Mouse (Mus musculus): ENCODE measurements around the gene Btg4. TPM values are rescaled to one million over a fixed set of nuclear protein-coding genes. Genes with fewer than 3 reads are reported as not detected.
A peak's percentile ranks its signal among the peaks of the same experiment; 100 is the strongest.

The Btg4 gene
- polyA plus RNA-seq, 1 experiment from 2014 or later, result not detected

DNA sequence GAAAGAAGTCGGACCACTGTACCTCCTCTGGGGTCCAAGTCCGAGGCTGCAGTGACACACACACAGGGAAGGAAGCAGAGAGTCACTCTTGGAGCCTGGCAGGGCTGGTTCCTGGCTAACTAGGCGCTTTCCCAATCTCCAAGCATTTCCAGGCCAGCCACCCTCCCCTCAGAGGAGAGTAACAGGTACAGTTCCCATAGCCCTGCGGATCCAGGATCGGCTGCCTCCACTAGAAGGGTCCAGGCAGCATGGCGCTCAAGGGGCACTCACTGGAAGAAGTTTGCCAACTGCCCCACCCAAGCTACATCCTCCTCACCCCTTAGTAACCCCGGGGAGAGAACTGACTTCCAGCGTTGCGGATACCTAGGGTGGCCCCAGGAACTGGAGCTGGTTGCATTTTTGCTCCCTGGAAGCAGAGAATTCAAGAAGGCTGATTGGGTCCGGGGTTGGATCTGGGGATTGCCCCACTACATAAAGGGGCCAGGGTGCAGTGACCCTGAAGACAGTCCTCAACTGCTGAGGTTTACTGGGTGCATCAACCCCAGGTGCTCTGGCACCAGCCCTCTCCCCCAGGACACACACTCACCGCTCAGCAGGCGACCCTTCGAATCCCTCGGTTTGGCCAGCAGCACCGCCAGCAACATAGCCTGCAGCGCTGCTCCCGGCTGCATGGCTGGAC is 15.7 kb downstream of the Btg4 start:
- Histone ChIP-seq H3K27me3 (ENCODE audit: control insufficient read depth, insufficient read depth, low read length) (peaks cover 4% of the 10 kb centered on the region; the same call in 1 of the 2 replicates), H3K4me3 (replicated peaks; ENCODE audit: low read length) (peak overlapping the region; percentile 23), H3K9me3 (ENCODE audit: control insufficient read depth, low read length) (no peaks in the 10 kb centered on the region), H3K27ac (no peak overlapping the region), H3K36me3 (replicated peaks; ENCODE audit: control insufficient read depth, insufficient read depth) (no peaks in the 10 kb centered on the region), H3K4me2 (replicated peaks) (peak overlapping the region; percentile 51), H3K4me1 (replicated peaks; ENCODE audit: control insufficient read depth, insufficient read depth, low read length) (peaks cover 8% of the 10 kb centered on the region), H3K9ac (0 out of 2 replicates have a peak overlapping the region, but pooled peaks have one; percentile 4)
- no peak for DNase-seq (ENCODE audit: low spot score)
- ATAC-seq (ENCODE audit: low FRiP score), result no peak
- WGBS, result under 1% methylated on average over 17 of the region's 17 CpGs

DNA sequence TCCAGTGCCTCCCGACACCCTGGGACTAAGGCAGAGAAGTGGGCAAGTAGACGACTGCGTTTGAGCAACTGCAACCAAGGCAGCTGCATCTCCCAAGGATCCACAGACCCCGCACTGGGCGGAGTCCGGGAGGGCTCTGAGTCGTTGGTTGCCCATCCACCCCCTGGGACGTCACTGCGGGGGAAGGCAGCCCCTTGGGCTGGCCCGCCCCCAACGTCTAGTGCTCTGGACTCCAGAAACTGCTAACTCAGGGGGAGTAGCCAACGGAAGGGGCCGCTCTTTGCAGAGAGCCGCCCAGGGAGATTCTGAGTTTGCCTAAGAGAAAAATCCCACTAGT is 16.2 kb downstream of the Btg4 start, which contains the start of gene Layn:
TSS of gene Layn (minus strand) at position 116 of the 337 bp plus-strand sequence.
- H3K27ac ChIP-seq, result no peak within 1 kb of the TSS
- H3K4me2 ChIP-seq (replicated peaks), result peak within 1 kb of the TSS; percentile 51
- ATAC-seq (ENCODE audit: low FRiP score) (peak; percentile 84; the same call in 1 of the 2 replicates), DNase-seq (ENCODE audit: low spot score) (peak; percentile 42)
- H3K4me3 ChIP-seq (replicated peaks; ENCODE audit: low read length), result peak within 1 kb of the TSS; percentile 23
- H3K36me3 ChIP-seq (replicated peaks; ENCODE audit: control insufficient read depth, insufficient read depth), result no peaks in the 10 kb centered on the region
- WGBS, result 0% methylated on average over 14 of the region's 14 CpGs
- H3K9me3 ChIP-seq (ENCODE audit: control insufficient read depth, low read length), result no peaks in the 10 kb centered on the region
- H3K27me3 ChIP-seq (ENCODE audit: control insufficient read depth, insufficient read depth, low read length), result peaks cover 4% of the 10 kb centered on the region; the same call in 1 of the 2 replicates
- 0 out of 2 replicates have a peak within 1 kb of the TSS, but pooled peaks have one; percentile 4 for H3K9ac ChIP-seq
- H3K4me1 ChIP-seq (replicated peaks; ENCODE audit: control insufficient read depth, insufficient read depth, low read length), result peaks cover 8% of the 10 kb centered on the region

DNA sequence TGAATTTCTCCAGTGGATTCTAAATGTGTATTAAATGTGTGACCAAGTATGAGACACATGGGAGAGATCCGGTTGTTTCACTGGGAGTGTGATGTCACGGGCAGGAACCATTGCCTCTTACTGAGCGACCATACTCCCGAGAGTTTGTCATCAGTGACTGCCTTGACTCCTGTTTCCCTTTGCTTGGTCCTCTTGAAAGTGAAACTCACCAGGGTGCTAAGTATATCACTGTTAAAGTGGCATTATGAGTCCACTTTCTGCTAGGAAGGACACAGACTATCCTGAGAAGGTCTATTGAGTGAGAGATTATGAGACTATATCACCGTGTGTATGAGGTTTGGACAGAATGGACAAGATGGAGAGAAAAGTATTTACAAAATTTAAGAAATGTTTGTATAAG is 20.9 kb downstream of the Btg4 start:
- DNase-seq (ENCODE audit: low spot score) (no peak), ATAC-seq (ENCODE audit: low FRiP score) (no peak)
- H3K4me2 ChIP-seq (replicated peaks), result no peak overlapping the region
- H3K27ac ChIP-seq, result no peak overlapping the region
- H3K36me3 ChIP-seq (replicated peaks; ENCODE audit: control insufficient read depth, insufficient read depth), result no peaks in the 10 kb centered on the region
- no peak overlapping the region for H3K4me3 ChIP-seq (replicated peaks; ENCODE audit: low read length)
- 86% methylated on average over 5 of the region's 5 CpGs for WGBS
- no peaks in the 10 kb centered on the region for H3K27me3 ChIP-seq (ENCODE audit: control insufficient read depth, insufficient read depth, low read length)
- H3K4me1 ChIP-seq (replicated peaks; ENCODE audit: control insufficient read depth, insufficient read depth, low read length), result peaks cover 4% of the 10 kb centered on the region; the same call in 1 of the 2 replicates
- no peak overlapping the region for H3K9ac ChIP-seq
- H3K9me3 ChIP-seq (ENCODE audit: control insufficient read depth, low read length), result no peaks in the 10 kb centered on the region

DNA sequence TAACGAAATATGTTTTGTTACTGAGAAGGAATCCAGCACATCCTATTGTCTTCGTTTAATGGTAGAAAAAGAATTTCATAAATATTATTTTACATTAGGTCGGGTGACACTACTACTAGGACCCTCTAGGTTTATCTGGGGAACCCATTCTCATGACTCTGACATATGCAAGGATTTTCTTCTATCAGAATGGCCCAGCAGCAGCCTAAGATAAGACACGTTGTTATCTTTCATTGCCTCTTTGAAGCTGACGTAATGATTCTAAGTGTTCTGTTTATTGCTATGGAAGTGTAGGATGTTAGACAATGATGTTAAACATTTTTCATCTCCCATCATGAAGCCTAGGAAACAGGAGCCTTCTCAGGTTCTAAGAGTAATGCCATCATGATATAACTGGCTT is 33.0 kb downstream of the Btg4 start:
- Histone ChIP-seq H3K4me2 (replicated peaks) (no peak overlapping the region), H3K4me1 (replicated peaks; ENCODE audit: control insufficient read depth, insufficient read depth, low read length) (no peaks in the 10 kb centered on the region), H3K27me3 (ENCODE audit: control insufficient read depth, insufficient read depth, low read length) (no peaks in the 10 kb centered on the region), H3K9ac (no peak overlapping the region), H3K36me3 (replicated peaks; ENCODE audit: control insufficient read depth, insufficient read depth) (no peaks in the 10 kb centered on the region), H3K27ac (no peak overlapping the region), H3K4me3 (replicated peaks; ENCODE audit: low read length) (no peak overlapping the region), H3K9me3 (ENCODE audit: control insufficient read depth, low read length) (no peaks in the 10 kb centered on the region)
- ATAC-seq (ENCODE audit: low FRiP score) (no peak), DNase-seq (ENCODE audit: low spot score) (no peak)
- 82% methylated on average over 5 of the region's 5 CpGs for whole genome bisulfite sequencing

DNA sequence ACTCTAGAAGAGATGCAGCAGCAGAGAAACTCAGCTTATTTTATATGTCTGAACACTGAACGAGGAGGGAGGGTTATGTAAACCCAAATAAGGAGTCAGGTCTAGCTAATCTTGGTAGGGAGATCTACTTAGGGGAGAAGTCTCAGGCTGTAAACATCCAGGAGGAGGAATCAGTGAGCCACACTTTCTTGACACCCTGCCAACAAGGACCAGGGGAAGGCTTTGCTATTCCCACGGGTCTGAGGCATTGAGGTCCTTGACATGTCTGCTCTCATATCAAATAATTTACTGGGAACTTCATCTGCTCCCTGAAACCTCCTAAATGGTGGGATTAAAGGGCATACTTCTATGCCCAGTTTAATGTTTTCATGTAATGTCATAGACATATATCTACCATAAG is 35.6 kb downstream of the Btg4 start:
- H3K4me2 ChIP-seq (replicated peaks), result no peak overlapping the region
- H3K4me1 ChIP-seq (replicated peaks; ENCODE audit: control insufficient read depth, insufficient read depth, low read length), result no peaks in the 10 kb centered on the region
- DNase-seq (ENCODE audit: low spot score) (no peak), ATAC-seq (ENCODE audit: low FRiP score) (no peak)
- no peak overlapping the region for H3K4me3 ChIP-seq (replicated peaks; ENCODE audit: low read length)
- no peak overlapping the region for H3K9ac ChIP-seq
- whole genome bisulfite sequencing, result 66% methylated on average over 2 of the region's 2 CpGs
- no peaks in the 10 kb centered on the region for H3K36me3 ChIP-seq (replicated peaks; ENCODE audit: control insufficient read depth, insufficient read depth)
- no peaks in the 10 kb centered on the region for H3K27me3 ChIP-seq (ENCODE audit: control insufficient read depth, insufficient read depth, low read length)
- H3K27ac ChIP-seq, result no peak overlapping the region
- no peaks in the 10 kb centered on the region for H3K9me3 ChIP-seq (ENCODE audit: control insufficient read depth, low read length)

DNA sequence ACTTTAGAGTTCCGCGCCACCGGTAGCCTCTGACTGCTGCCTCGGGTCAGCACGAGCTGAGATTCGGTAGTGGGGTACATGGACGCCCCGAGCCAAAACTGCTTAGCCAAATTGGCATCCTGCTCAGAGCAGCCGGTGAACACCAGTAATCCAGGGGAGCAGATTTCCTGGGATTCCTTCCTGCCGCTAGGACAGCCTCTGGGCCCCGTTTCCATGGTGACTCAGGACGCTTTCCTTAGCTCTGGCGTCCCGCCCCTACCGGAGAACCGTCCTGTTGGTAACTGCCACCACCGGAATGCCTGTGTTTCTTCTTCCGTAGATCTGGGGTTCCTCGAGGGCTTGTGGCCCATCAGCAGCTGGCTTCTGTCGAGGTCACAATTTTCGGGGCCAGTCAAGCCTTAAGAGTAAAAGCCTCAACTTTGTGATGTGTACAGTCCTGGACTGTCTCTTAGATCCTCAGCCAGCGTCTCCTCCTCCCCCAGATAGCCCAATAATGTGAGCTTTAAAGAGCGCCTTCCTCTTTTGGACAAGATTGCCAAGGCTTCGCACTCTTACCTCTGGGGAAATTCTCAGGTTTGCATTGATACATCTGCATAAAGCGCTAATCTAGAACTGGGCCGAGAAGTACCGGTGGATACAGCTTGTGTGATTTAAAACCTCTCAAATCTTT is 41.2 kb downstream of the Btg4 start, which contains the start of gene 4833427G06Rik:
TSS of gene 4833427G06Rik (minus strand) at position 323 of the 670 bp plus-strand sequence.
- no peak within 1 kb of the TSS for H3K27ac ChIP-seq
- peak; percentile 70 for DNase-seq (ENCODE audit: low spot score)
- no peaks in the 10 kb centered on the region for H3K36me3 ChIP-seq (replicated peaks; ENCODE audit: control insufficient read depth, insufficient read depth)
- WGBS, result 7% methylated on average over 27 of the region's 27 CpGs
- no peaks in the 10 kb centered on the region; the same call in 1 of the 2 replicates for H3K27me3 ChIP-seq (ENCODE audit: control insufficient read depth, insufficient read depth, low read length)
- ATAC-seq (ENCODE audit: low FRiP score), result peak; percentile 68; the same call in 1 of the 2 replicates
- peaks cover 3% of the 10 kb centered on the region; the same call in 1 of the 2 replicates for H3K4me1 ChIP-seq (replicated peaks; ENCODE audit: control insufficient read depth, insufficient read depth, low read length)
- peak within 1 kb of the TSS; percentile 50 for H3K4me3 ChIP-seq (replicated peaks; ENCODE audit: low read length)
- peak within 1 kb of the TSS; percentile 76; the same call in 1 of the 2 replicates for H3K9ac ChIP-seq
- no peaks in the 10 kb centered on the region for H3K9me3 ChIP-seq (ENCODE audit: control insufficient read depth, low read length)
- peak within 1 kb of the TSS; percentile 97 for H3K4me2 ChIP-seq (replicated peaks)

DNA sequence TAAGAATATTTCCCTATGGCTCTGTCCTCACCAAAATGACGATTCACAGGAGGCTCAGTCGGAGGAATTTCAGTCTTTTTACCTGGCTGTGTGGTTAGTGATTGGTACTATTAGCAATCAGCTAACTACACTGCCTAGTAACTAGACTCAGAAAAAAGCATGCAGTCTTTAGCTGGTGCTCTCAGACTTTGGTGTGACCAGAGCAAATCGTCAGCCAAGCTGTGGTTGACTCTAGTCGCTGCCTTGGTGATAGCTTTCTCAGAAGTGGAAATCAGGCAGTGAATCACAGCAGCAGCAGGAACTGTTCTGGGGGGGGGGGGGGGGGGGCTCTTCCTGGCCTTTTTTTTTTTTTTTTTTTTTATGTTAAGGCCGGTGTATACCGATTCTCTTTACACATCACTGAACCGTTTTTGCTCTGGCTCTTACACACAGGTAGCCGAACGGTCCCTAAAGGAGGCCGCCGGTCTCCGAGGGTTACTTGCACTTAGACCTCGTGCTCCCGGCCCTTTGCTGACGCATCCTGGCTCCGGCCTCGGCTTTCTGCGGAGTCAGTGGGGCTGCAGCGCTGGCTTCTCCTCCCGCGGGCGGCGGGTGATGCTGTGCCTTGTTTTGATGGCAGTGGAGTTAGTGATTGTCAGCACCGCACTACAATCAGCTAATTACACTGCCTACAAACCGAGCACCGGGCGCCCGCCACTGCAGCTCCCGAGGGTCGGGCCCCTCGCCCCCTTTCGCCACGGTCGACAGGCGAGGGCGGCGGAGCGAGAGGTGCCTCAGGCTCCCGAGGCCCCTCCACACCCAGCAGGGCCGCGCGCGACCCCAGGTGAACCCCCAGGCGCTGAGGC is 42.5 kb downstream of the Btg4 start:
- 0 out of 2 replicates have a peak overlapping the region, but pooled peaks have one; percentile 15 for H3K27ac ChIP-seq
- H3K36me3 ChIP-seq (replicated peaks; ENCODE audit: control insufficient read depth, insufficient read depth), result no peaks in the 10 kb centered on the region
- no peaks in the 10 kb centered on the region; the same call in 1 of the 2 replicates for H3K27me3 ChIP-seq (ENCODE audit: control insufficient read depth, insufficient read depth, low read length)
- H3K4me1 ChIP-seq (replicated peaks; ENCODE audit: control insufficient read depth, insufficient read depth, low read length), result peaks cover 3% of the 10 kb centered on the region; the same call in 1 of the 2 replicates
- no peaks in the 10 kb centered on the region for H3K9me3 ChIP-seq (ENCODE audit: control insufficient read depth, low read length)
- peak overlapping the region; percentile 76 for H3K9ac ChIP-seq
- peak; percentile 68 for ATAC-seq (ENCODE audit: low FRiP score)
- peak overlapping the region; percentile 50 for H3K4me3 ChIP-seq (replicated peaks; ENCODE audit: low read length)
- peak; percentile 60 for DNase-seq (ENCODE audit: low spot score)
- WGBS, result 1% methylated on average over 44 of the region's 44 CpGs
- H3K4me2 ChIP-seq (replicated peaks), result peak overlapping the region; percentile 97

DNA sequence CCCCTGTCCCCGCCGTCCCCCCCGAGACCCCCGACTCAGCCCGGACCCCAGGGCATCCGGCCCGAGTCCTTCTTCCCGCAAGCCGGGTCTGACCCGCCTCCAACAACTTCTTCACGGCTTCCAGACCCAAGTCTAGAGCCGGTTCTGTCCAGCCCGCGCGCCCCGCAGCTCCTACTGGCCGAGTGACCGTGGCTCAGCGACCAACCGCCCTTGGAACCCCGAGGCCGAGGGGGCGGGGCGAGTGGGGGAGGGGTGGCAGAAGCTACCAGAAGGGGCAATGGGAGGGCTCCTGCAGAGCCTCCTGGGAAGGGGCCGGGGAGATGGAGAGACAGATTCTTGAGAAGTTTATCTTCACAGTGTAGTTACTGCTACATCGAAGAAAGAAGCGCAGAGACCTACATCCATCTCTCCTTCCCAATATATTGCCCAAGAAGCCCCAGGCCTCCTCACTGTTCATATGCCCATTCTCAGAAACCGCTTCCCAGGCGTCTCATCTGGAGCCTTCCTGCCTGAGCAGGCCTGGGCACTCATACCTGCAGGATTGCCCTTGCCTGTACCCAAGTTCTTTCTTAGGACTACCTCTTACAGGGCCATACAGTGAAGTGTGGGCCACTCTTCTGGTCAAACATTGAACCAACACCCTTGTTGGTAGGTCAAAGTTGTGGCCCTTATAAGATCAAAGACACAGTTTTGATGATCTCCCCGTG is 43.3 kb downstream of the Btg4 start:
- DNase-seq (ENCODE audit: low spot score) (no peak), ATAC-seq (ENCODE audit: low FRiP score) (peak; percentile 24; the same call in 1 of the 2 replicates)
- Histone ChIP-seq H3K36me3 (replicated peaks; ENCODE audit: control insufficient read depth, insufficient read depth) (no peaks in the 10 kb centered on the region), H3K4me1 (replicated peaks; ENCODE audit: control insufficient read depth, insufficient read depth, low read length) (peaks cover 3% of the 10 kb centered on the region; the same call in 1 of the 2 replicates), H3K27me3 (ENCODE audit: control insufficient read depth, insufficient read depth, low read length) (no peaks in the 10 kb centered on the region; the same call in 1 of the 2 replicates), H3K9me3 (ENCODE audit: control insufficient read depth, low read length) (no peaks in the 10 kb centered on the region), H3K9ac (peak overlapping the region; percentile 76), H3K27ac (no peak overlapping the region), H3K4me2 (replicated peaks) (peak overlapping the region; percentile 97), H3K4me3 (replicated peaks; ENCODE audit: low read length) (peak overlapping the region; percentile 50)
- WGBS, result 10% methylated on average over 30 of the region's 30 CpGs
